In genomic region chr7:80862475-80862874, GRCm38 (mm10) we compare ENCODE assay signal across 11 mouse cellular contexts. TPM values are rescaled to one million over a fixed set of nuclear protein-coding genes. Genes with fewer than 3 reads are reported as not detected.
A peak's percentile ranks its signal among the peaks of the same experiment; 100 is the strongest.
DNase-seq lines count a peak whose midpoint lies in the region; ATAC-seq and TF ChIP-seq lines count a peak whose summit lies in the region.
"Had no signal": no experiment of that assay in that cellular context is flagged by ENCODE, and none has a peak within 500 bp of the region (broad histone marks: within the 10 kb centered on the region; RNA-seq: fewer than 3 reads in every experiment).

No protein-coding gene starts in this region.

- 90% methylated on average over 2 of the region's 2 CpGs for WGBS in forebrain, embryonic 12.5 days
- whole genome bisulfite sequencing in forebrain, embryonic 11.5 days, result 86% methylated on average over 2 of the region's 2 CpGs
- WGBS in forebrain, embryonic 16.5 days, result 83% methylated on average over 2 of the region's 2 CpGs
- 88% methylated on average over 2 of the region's 2 CpGs for WGBS in limb, embryonic 14.5 days
- WGBS in heart, adult 2 months, result 87% methylated on average over 2 of the region's 2 CpGs

- H3K9ac ChIP-seq in forebrain, embryonic 12.5 days, result no peak overlapping the region
- H3K9ac ChIP-seq in forebrain, embryonic 11.5 days (ENCODE audit: low read length), result no peak overlapping the region
- no peak overlapping the region for H3K9ac ChIP-seq in forebrain, embryonic 16.5 days (replicated peaks; ENCODE audit: low read depth, low read length)
- no peak overlapping the region for H3K9ac ChIP-seq in limb, embryonic 14.5 days (ENCODE audit: low read depth, low read length, severe bottlenecking)
- H3K9ac ChIP-seq in heart, adult 2 months (ENCODE audit: low read depth, low read length), result no peak overlapping the region
- H3K9ac ChIP-seq: embryonic facial prominence, embryonic 15.5 days had no signal

- 0 out of 2 replicates have a peak, but pooled peaks cover 1% of the 10 kb centered on the region for H3K79me2 ChIP-seq in heart, adult 2 months (replicated peaks; ENCODE audit: control insufficient read depth, insufficient read depth, low read length)

- TF ChIP-seq POLR2A in limb, embryonic 14.5 days (IDR thresholded peaks at IDR 0.05; ENCODE audit: borderline replicate concordance, extremely low read depth, insufficient read depth, insufficient read length), result no peak
- no peak for TF ChIP-seq POLR2A in heart, adult 2 months (IDR thresholded peaks at IDR 0.05; ENCODE audit: insufficient read depth, low read depth, low read length)

- no peak for TF ChIP-seq EP300 in heart, adult 2 months (IDR thresholded peaks at IDR 0.05; ENCODE audit: insufficient read depth, low read depth, low read length)

- H3K4me2 ChIP-seq in forebrain, embryonic 12.5 days, result peak overlapping the region; percentile 79
- H3K4me2 ChIP-seq in forebrain, embryonic 11.5 days (ENCODE audit: low read depth, low read length, severe bottlenecking), result no peak overlapping the region; the same call in 1 of the 2 replicates
- peak overlapping the region; percentile 87 for H3K4me2 ChIP-seq in forebrain, embryonic 16.5 days (ENCODE audit: low read length)
- 0 out of 2 replicates have a peak overlapping the region, but pooled peaks have one; percentile 15 for H3K4me2 ChIP-seq in limb, embryonic 14.5 days (replicated peaks; ENCODE audit: low read depth, low read length, severe bottlenecking)

- intact Hi-C loops in heart, adult 2 months (cut with DNase I), result loop anchor here (5.0 kb wide), 1 partner anchor 130 kb away; the partner anchor contains the start of gene Zfp592

- peaks cover 34% of the 10 kb centered on the region for H3K4me1 ChIP-seq in forebrain, embryonic 12.5 days
- H3K4me1 ChIP-seq in forebrain, embryonic 11.5 days (replicated peaks; ENCODE audit: control insufficient read depth, insufficient read depth, low read length), result peaks cover 3% of the 10 kb centered on the region; the same call in 1 of the 2 replicates
- H3K4me1 ChIP-seq in forebrain, embryonic 16.5 days (replicated peaks; ENCODE audit: control insufficient read depth, insufficient read depth, low read length), result peaks cover 36% of the 10 kb centered on the region
- H3K4me1 ChIP-seq in limb, embryonic 14.5 days (ENCODE audit: control insufficient read depth, insufficient read depth, low read length), result peaks cover 15% of the 10 kb centered on the region
- H3K4me1 ChIP-seq in heart, adult 2 months (ENCODE audit: control insufficient read depth, insufficient read depth, low read length), result peaks cover 13% of the 10 kb centered on the region

- no peak overlapping the region for H3K27ac ChIP-seq in forebrain, embryonic 12.5 days
- H3K27ac ChIP-seq in forebrain, embryonic 11.5 days (ENCODE audit: low read depth, low read length), result no peak overlapping the region
- H3K27ac ChIP-seq in forebrain, embryonic 16.5 days (ENCODE audit: low read length), result no peak overlapping the region
- no peak overlapping the region for H3K27ac ChIP-seq in limb, embryonic 14.5 days (replicated peaks; ENCODE audit: low read depth, low read length)
- no peak overlapping the region for H3K27ac ChIP-seq in heart, adult 2 months

- DNase-seq in forebrain, embryonic 11.5 days (ENCODE audit: low spot score), result no peak
- peak; percentile 58 for DNase-seq in 416B (ENCODE audit: low read depth)
- no peak for DNase-seq in limb, embryonic 14.5 days (ENCODE audit: low spot score)
- DNase-seq in adrenal gland, postnatal 14 days, result no peak
- DNase-seq in heart, adult 2 months, result no peak
- DNase-seq: kidney, adult 2 months; lung, postnatal 14 days had no signal

- H3K9me3 ChIP-seq in forebrain, embryonic 12.5 days, result no peaks in the 10 kb centered on the region
- H3K9me3 ChIP-seq in forebrain, embryonic 11.5 days (ENCODE audit: control insufficient read depth, low read length), result no peaks in the 10 kb centered on the region
- H3K9me3 ChIP-seq in forebrain, embryonic 16.5 days (ENCODE audit: control insufficient read depth, low read length), result no peaks in the 10 kb centered on the region
- H3K9me3 ChIP-seq in limb, embryonic 14.5 days (ENCODE audit: control insufficient read depth, low read length), result no peaks in the 10 kb centered on the region
- H3K9me3 ChIP-seq: embryonic facial prominence, embryonic 15.5 days had no signal

- peaks cover 37% of the 10 kb centered on the region for H3K36me3 ChIP-seq in forebrain, embryonic 12.5 days (replicated peaks)
- peaks cover 5% of the 10 kb centered on the region; the same call in 1 of the 2 replicates for H3K36me3 ChIP-seq in forebrain, embryonic 11.5 days (ENCODE audit: control insufficient read depth, insufficient read depth, low read length)
- peaks cover 7% of the 10 kb centered on the region; the same call in 1 of the 2 replicates for H3K36me3 ChIP-seq in forebrain, embryonic 16.5 days (ENCODE audit: control insufficient read depth, insufficient read depth)
- peaks cover 40% of the 10 kb centered on the region for H3K36me3 ChIP-seq in limb, embryonic 14.5 days (ENCODE audit: control insufficient read depth, insufficient read depth, low read length)
- peaks cover 2% of the 10 kb centered on the region; the same call in 1 of the 2 replicates for H3K36me3 ChIP-seq in heart, adult 2 months (ENCODE audit: control insufficient read depth, insufficient read depth, low read length)

- TF ChIP-seq CTCF in heart, adult 2 months (IDR thresholded peaks at IDR 0.05), result no peak

- H3K27me3 ChIP-seq in forebrain, embryonic 12.5 days, result no peaks in the 10 kb centered on the region
- H3K27me3 ChIP-seq in forebrain, embryonic 11.5 days (ENCODE audit: control insufficient read depth, insufficient read depth, low read length), result no peaks in the 10 kb centered on the region
- no peaks in the 10 kb centered on the region for H3K27me3 ChIP-seq in forebrain, embryonic 16.5 days (replicated peaks; ENCODE audit: control insufficient read depth, insufficient read depth, low read length)
- H3K27me3 ChIP-seq in limb, embryonic 14.5 days (ENCODE audit: control insufficient read depth, insufficient read depth, low read length), result no peaks in the 10 kb centered on the region
- H3K27me3 ChIP-seq in heart, adult 2 months (ENCODE audit: control insufficient read depth, insufficient read depth, low read length), result no peaks in the 10 kb centered on the region
- H3K27me3 ChIP-seq: embryonic facial prominence, embryonic 15.5 days had no signal

- no peak overlapping the region for H3K4me3 ChIP-seq in forebrain, embryonic 12.5 days (replicated peaks)
- H3K4me3 ChIP-seq in forebrain, embryonic 11.5 days (ENCODE audit: low read depth, low read length), result no peak overlapping the region
- no peak overlapping the region for H3K4me3 ChIP-seq in forebrain, embryonic 16.5 days (replicated peaks; ENCODE audit: low read length)
- H3K4me3 ChIP-seq in limb, embryonic 14.5 days (replicated peaks; ENCODE audit: low read length), result no peak overlapping the region
- H3K4me3 ChIP-seq in heart, adult 2 months, result no peak overlapping the region

- no peak for ATAC-seq in forebrain, embryonic 12.5 days (ENCODE audit: low FRiP score)
- ATAC-seq in forebrain, embryonic 11.5 days (replicated peaks; ENCODE audit: low FRiP score), result no peak
- no peak for ATAC-seq in forebrain, embryonic 16.5 days
- ATAC-seq in limb, embryonic 14.5 days (ENCODE audit: low FRiP score, low read depth), result no peak
- ATAC-seq in megakaryocyte-erythroid progenitor cell, adult 5-6 weeks (replicated peaks; ENCODE audit: low FRiP score, low TSS enrichment, poor library complexity, severe bottlenecking), result no peak

RNA-seq across cellular contexts. Expression of gene Zscan2, which starts 1.8 kb away (rescaled TPM):
- 3.7 and 4.5 TPM in 2 replicates for polyA plus RNA-seq in forebrain, embryonic 12.5 days (2016; fragmentation: Nextera tagmentation; extraction: Ambion mirVana)
- 3.3 and 3.8 TPM in 2 replicates for polyA plus RNA-seq in forebrain, embryonic 11.5 days (2014; fragmentation: Nextera tagmentation; extraction: Ambion mirVana)
- polyA plus RNA-seq in forebrain, embryonic 16.5 days (2015; fragmentation: Nextera tagmentation; extraction: Ambion mirVana), result 5.7 and 5.9 TPM in 2 replicates
- 17.3 and 19.8 TPM in 2 replicates for polyA plus RNA-seq in limb, embryonic 14.5 days (2012; rRNA removed)
- 2.7 and 2.8 TPM in 2 replicates for polyA plus RNA-seq in limb, embryonic 14.5 days (2014; fragmentation: Nextera tagmentation; extraction: Ambion mirVana)
- 4.9 and 8.3 TPM in 2 replicates for total RNA-seq in adrenal gland, postnatal 14 days (2021)
- total RNA-seq in megakaryocyte-erythroid progenitor cell, adult 5-6 weeks (2014; fragmentation: Nextera tagmentation), result 5.0 and 5.4 TPM in 2 replicates
- 2.3 and 12.5 TPM in 2 replicates for total RNA-seq in megakaryocyte-erythroid progenitor cell, adult 5-6 weeks (2017)
- 1 to 10 TPM; 5.7 to 6.3 TPM for total RNA-seq in heart, adult 2 months (2021)
- 3.0 and 4.0 TPM in 2 replicates for polyA plus RNA-seq in heart, adult 2 months (2012; rRNA removed)

RNA-seq across cellular contexts. Expression of gene Iqgap1, which starts 36.7 kb away (rescaled TPM):
- polyA plus RNA-seq in forebrain, embryonic 12.5 days (2016; fragmentation: Nextera tagmentation; extraction: Ambion mirVana), result 30.8 and 31.6 TPM in 2 replicates
- polyA plus RNA-seq in forebrain, embryonic 11.5 days (2014; fragmentation: Nextera tagmentation; extraction: Ambion mirVana), result 28.0 and 29.1 TPM in 2 replicates
- polyA plus RNA-seq in forebrain, embryonic 16.5 days (2015; fragmentation: Nextera tagmentation; extraction: Ambion mirVana), result 24.5 and 25.9 TPM in 2 replicates
- polyA plus RNA-seq in limb, embryonic 14.5 days (2012; rRNA removed), result 43.9 and 48.4 TPM in 2 replicates
- polyA plus RNA-seq in limb, embryonic 14.5 days (2014; fragmentation: Nextera tagmentation; extraction: Ambion mirVana), result 88.5 and 93.2 TPM in 2 replicates
- 70.0 and 95.3 TPM in 2 replicates for total RNA-seq in adrenal gland, postnatal 14 days (2021)
- 31.2 and 41.7 TPM in 2 replicates for total RNA-seq in megakaryocyte-erythroid progenitor cell, adult 5-6 weeks (2014; fragmentation: Nextera tagmentation)
- 39.6 and 54.4 TPM in 2 replicates for total RNA-seq in megakaryocyte-erythroid progenitor cell, adult 5-6 weeks (2017)
- total RNA-seq in heart, adult 2 months (2021), result 10 to 100 TPM; 33.5 to 35.8 TPM
- 34.8 and 47.5 TPM in 2 replicates for polyA plus RNA-seq in heart, adult 2 months (2012; rRNA removed)

RNA-seq across cellular contexts. Expression of gene Wdr73, which starts 38.6 kb away (rescaled TPM):
- polyA plus RNA-seq in forebrain, embryonic 12.5 days (2016; fragmentation: Nextera tagmentation; extraction: Ambion mirVana), result 40.6 and 46.5 TPM in 2 replicates
- polyA plus RNA-seq in forebrain, embryonic 11.5 days (2014; fragmentation: Nextera tagmentation; extraction: Ambion mirVana), result 40.5 and 41.6 TPM in 2 replicates
- 44.4 and 46.3 TPM in 2 replicates for polyA plus RNA-seq in forebrain, embryonic 16.5 days (2015; fragmentation: Nextera tagmentation; extraction: Ambion mirVana)
- 23.1 and 26.5 TPM in 2 replicates for polyA plus RNA-seq in limb, embryonic 14.5 days (2012; rRNA removed)
- 22.6 and 26.0 TPM in 2 replicates for polyA plus RNA-seq in limb, embryonic 14.5 days (2014; fragmentation: Nextera tagmentation; extraction: Ambion mirVana)
- 21.0 and 24.9 TPM in 2 replicates for total RNA-seq in adrenal gland, postnatal 14 days (2021)
- 28.3 and 41.5 TPM in 2 replicates for total RNA-seq in megakaryocyte-erythroid progenitor cell, adult 5-6 weeks (2014; fragmentation: Nextera tagmentation)
- 28.8 and 53.1 TPM in 2 replicates for total RNA-seq in megakaryocyte-erythroid progenitor cell, adult 5-6 weeks (2017)
- 1 to 10 TPM; 4.3 to 7.2 TPM for total RNA-seq in heart, adult 2 months (2021)
- polyA plus RNA-seq in heart, adult 2 months (2012; rRNA removed), result 7.7 and 10.7 TPM in 2 replicates

RNA-seq across cellular contexts. Expression of gene Nmb, which starts 42.4 kb away (rescaled TPM):
- polyA plus RNA-seq in forebrain, embryonic 12.5 days (2016; fragmentation: Nextera tagmentation; extraction: Ambion mirVana), result 7.8 and 8.6 TPM in 2 replicates
- 7.3 and 8.6 TPM in 2 replicates for polyA plus RNA-seq in forebrain, embryonic 11.5 days (2014; fragmentation: Nextera tagmentation; extraction: Ambion mirVana)
- 5.0 and 5.7 TPM in 2 replicates for polyA plus RNA-seq in forebrain, embryonic 16.5 days (2015; fragmentation: Nextera tagmentation; extraction: Ambion mirVana)
- polyA plus RNA-seq in limb, embryonic 14.5 days (2012; rRNA removed), result 8.3 and 8.5 TPM in 2 replicates
- polyA plus RNA-seq in limb, embryonic 14.5 days (2014; fragmentation: Nextera tagmentation; extraction: Ambion mirVana), result 4.9 and 8.1 TPM in 2 replicates
- total RNA-seq in adrenal gland, postnatal 14 days (2021), result 3.6 and 5.9 TPM in 2 replicates
- 3.6 TPM in 1 of 2 replicates, not detected in the other for total RNA-seq in megakaryocyte-erythroid progenitor cell, adult 5-6 weeks (2014; fragmentation: Nextera tagmentation)
- total RNA-seq in megakaryocyte-erythroid progenitor cell, adult 5-6 weeks (2017), result not detected in 2 replicates
- 1 to 10 TPM; 7.5 to 9.8 TPM for total RNA-seq in heart, adult 2 months (2021)
- polyA plus RNA-seq in heart, adult 2 months (2012; rRNA removed), result 4.2 and 4.9 TPM in 2 replicates
